Mouse (Mus musculus): ENCODE results near the gene Panx3.
A peak's percentile ranks its signal among the peaks of the same experiment; 100 is the strongest.

The Panx3 gene

GRCm38 (mm10) chr9:37669115-37669514 is at the start of gene Panx3:
TSS of gene Panx3 (minus strand) at chr9:37669235.
- no peak for DNase-seq (ENCODE audit: low spot score)

DNA sequence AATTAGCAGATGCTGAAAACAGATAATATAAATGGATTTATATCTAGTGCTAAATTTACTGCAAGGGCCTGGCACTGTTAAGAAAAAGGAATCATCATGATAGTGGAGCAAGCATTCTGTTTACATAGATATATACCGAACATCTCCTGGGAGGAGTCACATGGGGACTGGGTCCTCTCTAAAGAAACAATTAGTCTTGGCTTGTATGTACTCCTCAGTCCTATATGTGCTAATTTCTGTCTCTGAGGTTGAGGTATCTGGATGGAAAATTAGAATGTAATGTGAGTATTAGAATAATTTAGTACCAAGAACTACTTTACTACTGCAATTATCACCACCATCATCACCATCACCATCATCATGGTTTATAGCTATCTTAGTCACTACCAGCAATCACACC is 47.1 kb upstream of the Panx3 start, which contains the start of gene Olfr160:
TSS of gene Olfr160 (minus strand) at position 101 of the 400 bp plus-strand sequence.
- DNase-seq (ENCODE audit: low spot score): no peak

- peak; percentile 3 for DNase-seq (ENCODE audit: low spot score)
These were observed 21.1 kb upstream of the Panx3 start for GRCm38 (mm10) chr9:37689970-37690686.

DNA sequence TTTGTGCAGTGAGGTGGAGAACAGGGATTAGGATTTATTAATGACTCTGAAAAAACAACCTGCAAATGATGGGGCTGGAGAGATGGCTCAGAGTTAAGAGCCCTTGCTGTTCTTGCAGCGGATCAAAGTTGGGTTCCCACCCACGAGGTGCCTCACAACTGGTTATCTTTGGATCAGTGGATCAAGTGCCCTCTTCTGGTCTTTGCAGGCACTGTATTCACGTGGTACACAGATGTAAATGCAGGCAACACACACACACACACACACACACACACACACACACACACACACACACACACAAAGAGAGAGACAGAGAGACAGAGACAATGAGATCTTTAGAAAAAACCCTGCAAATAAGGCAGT is 18.9 kb upstream of the Panx3 start:
- DNase-seq (ENCODE audit: low spot score): no peak

- no peak for DNase-seq (ENCODE audit: low spot score)
These were observed 18.4 kb upstream of the Panx3 start for GRCm38 (mm10) chr9:37687288-37687940.

- no peak for DNase-seq (ENCODE audit: low spot score)
These were observed 12.1 kb upstream of the Panx3 start for GRCm38 (mm10) chr9:37681123-37681522.

- DNase-seq (ENCODE audit: low spot score): no peak
These were observed 6.3 kb upstream of the Panx3 start for GRCm38 (mm10) chr9:37675287-37675686.

DNA sequence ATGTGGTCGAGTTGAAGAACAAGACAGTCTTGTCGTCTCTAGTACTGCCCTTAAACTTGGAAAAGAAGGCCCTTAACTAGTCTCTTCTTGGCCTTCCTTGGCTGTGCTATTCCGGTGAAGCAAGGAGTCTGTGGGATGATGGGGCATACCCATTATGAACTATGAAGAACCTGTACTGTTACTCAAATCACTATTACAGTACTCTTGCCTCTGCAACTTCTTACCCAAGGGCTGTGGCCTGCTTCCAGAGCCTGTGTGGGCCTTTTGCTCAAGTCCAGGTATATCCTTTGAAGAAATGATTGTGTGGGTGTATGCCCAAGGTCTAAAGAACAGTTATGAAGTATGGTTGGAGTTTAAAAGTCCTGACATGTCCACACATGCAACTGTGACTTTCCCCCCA is 1.2 kb upstream of the Panx3 start:
- DNase-seq (ENCODE audit: low spot score): no peak

GRCm38 (mm10) chr9:37669678-37670077 is 643 bp upstream of the Panx3 start:
- no peak for DNase-seq (ENCODE audit: low spot score)

GRCm38 (mm10) chr9:37666045-37666444 is 3.0 kb downstream of the Panx3 start:
- DNase-seq (ENCODE audit: low spot score): no peak

DNA sequence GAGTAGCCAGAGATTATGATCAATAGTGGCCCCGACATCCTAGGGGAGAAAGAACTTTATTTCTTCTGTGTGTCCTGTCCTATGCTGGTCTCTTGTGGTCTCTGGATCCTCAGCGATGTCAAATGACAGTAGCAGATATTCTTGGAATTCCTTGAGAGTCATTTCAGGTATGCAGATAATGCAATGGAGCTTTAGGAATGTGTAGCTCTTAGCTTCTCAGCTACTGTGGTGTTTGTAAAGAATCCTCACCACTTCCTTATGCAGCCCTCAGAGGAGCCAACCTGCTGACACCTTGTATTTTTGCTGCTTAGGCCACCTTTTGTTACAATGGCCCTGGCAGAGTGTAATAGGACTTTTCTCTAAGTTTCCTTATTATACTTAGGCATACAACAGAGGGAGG is 4.4 kb downstream of the Panx3 start:
- DNase-seq (ENCODE audit: low spot score): no peak

- no peak for DNase-seq (ENCODE audit: low spot score)
These were observed 5.8 kb downstream of the Panx3 start for GRCm38 (mm10) chr9:37663210-37663609.

DNA sequence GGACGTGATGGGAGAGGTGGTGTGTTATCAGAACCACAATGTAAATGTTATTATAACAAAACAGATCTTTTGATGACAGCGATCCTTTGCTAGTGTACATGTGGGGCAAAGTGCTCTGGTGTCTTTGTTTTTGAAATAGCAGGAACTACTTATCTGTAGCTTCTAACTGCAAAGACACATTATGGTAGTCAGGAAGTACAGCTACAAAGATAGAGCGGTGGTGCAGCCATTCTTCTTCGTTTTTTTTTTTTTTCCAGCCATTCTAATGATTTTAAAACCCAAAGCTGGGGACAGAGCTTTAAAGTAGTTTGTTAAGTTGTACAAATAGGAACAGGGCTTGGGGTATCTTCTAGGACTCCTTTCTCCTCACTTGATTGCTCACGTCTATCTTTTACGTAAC is 9.6 kb downstream of the Panx3 start:
- DNase-seq (ENCODE audit: low spot score): no peak

DNA sequence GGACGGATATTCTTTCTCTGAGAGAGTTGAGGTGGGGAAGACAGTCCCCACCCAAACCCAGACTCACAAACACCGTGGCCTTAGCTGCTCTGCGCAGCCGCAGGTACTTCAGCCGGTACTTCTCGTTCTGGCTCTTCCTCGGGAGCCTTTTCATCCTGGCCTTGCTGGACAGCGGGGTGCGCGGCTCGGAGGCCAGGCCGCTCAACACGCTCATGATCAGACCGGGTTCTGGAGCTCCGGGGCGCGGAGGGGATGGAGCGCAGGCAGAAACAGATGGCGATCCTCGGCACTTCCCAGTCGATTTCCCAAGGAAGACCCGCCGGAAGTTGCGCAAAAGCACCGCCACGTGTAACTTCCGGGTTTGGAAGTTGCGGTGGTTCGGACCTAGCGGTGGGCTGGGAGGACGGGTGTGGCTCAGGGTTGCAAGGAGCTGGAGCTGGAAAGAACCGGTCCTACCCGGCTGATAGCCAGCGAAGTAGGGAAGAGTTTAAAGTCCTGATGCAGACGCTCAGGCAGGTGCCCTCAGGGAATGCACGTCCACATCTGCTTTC is 12.0 kb downstream of the Panx3 start, which contains the start of gene Tbrg1:
TSS of gene Tbrg1 (minus strand) at position 382 of the 551 bp plus-strand sequence.
- peak; percentile 82 for DNase-seq (ENCODE audit: low spot score)

DNA sequence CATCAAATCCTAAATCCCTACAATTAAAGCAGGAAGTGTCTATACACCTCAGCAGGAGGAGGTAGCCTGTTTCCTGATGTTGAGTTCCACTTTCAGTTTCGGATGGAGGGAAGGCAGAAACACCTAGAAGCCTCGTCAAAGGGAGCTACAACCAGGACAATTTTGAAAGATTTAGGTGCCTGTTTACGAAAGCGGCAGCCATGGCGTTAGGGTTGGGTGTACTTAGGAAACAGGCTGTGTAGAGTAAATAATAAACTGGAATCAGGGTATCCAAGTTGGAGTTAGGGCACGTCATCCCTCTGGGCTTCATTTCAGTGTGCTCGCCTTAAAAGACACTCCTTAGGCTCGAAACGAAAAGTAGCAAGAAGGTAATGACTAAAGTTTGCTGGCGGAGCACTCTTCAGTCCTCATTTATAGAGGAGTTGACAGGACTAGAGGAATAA is 12.6 kb downstream of the Panx3 start:
- DNase-seq (ENCODE audit: low spot score): peak; percentile 40

- peak; percentile 16 for DNase-seq (ENCODE audit: low spot score)
These were observed 13.1 kb downstream of the Panx3 start for GRCm38 (mm10) chr9:37655961-37656360.

DNA sequence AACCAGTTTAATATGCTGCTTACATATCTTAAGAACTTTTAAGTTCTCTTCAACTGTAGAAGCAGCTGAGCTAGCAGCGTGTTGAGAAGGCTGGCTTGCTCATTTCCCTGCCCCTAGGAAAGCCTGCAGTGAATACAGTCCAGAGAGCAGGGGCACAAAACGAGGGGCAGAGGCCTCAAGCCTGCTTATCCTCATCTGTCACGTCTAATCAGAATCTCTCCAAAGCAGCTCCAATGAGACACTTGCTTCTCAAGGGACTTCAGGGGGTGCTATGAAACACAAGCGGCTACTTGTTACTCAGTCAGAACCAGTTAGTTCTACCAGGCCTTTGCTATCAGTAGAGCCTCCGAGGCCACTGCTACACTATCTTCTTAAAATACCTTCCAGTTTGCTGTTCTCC is 15.2 kb downstream of the Panx3 start:
- DNase-seq (ENCODE audit: low spot score): no peak

DNA sequence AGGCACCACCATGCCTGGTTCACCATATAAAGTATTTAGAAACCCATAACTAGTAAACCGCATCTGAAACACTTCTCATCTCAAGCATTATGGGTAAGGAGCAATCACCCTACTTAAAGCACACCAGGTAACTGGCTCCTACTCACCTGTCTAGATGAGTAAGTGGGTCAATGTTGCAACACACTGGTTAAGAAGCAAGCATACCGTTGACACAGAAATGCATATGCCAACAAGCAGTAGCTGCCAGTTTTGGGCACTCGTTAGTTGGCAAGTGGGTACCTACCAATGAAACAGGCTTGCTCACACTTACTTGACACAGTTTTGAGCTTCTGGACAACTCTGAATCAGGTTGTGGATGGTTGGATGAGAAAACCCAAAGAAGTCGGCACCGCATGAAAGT is 18.4 kb downstream of the Panx3 start:
- DNase-seq (ENCODE audit: low spot score): no peak

DNA sequence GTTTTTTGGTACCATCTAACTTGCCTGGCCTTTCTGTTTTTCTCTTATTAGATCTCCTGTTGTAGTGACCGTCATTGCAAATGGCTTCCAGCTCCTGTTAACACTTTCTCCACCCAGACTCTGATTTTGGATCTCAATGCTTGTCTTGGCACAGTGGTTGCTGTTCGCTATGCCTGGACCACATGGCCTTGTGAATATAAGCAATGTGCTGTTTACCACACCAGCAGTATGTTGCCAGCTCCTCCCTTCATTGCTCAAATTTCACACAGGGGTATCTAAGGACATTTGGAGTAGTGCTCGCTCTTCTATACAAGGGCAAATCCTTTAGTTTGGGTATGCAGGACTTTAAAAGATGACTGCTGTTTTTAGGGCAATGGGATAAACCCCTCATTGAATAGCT is 22.8 kb downstream of the Panx3 start:
- DNase-seq (ENCODE audit: low spot score): no peak

DNA sequence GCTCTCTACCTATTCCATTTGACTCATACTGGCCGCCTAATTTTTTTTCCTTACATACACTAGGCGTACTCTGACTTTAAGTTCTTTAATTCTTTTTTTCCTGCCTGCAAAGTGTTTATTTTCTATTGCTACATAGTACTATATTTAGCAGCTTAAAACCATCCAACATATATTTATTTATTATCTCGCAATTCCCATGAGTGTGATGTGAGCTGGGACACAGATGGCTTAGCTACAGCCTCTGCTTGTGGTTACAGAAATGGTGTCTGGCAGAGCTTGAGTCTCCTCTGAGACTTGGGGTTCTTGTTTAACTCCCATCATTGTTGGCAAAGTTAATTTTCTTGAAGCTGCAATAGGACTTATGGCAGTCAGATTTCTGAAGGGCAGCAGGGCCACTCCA is 30.3 kb downstream of the Panx3 start:
- DNase-seq (ENCODE audit: low spot score): no peak

DNA sequence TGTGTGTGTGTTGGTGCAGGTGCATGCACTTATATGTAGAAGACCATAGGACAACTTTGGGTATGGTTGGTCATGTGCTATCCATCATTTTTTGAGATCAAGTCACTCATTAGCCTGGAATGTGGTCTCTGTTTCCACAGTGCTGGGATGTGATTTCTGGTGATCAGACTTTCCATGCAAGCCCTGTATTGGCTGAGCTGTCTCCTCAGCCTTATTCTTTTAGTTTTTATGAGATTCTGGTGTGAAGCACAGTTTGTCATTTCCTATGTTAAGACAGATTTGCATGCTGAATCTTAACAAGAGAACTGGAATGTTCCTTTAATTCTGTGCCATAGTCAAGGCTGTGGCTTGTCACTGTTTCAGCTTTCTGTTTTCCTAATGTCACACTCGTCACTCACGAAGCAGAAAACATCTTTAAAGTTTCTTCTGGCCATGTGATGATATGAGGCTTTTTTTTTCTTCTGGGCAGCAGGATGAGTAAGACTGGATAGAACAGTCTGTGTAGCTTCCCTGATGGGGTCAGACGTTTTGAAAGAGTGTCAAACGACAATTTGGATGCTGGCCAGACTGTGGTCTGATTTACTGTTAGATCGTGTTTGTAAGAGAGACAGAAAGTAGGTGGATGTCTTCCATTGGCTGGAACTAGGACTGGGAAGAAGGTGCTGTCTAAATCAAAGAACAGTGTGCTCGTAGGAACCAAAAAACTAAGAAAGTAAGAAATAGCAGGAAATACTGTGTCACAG is 32.1 kb downstream of the Panx3 start:
- DNase-seq (ENCODE audit: low spot score): no peak

DNA sequence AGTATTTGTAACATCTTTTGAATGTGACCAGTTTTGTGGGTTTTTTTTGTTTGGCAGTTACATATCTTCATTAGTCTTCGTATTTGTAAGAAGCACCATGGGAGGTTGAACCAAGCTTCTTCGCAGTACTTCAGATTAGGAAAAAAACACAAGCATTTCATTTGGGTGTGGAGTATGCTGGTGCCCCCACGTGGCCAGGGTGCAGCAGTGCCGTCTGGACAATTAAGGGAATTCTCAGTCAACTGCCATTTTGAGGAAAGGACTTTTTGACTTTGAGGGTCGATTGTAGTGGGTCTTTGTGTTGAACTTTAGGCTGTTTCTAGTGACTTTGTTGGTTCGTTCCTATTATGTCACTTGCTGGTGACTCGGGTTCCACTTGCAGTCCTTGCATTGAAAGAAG is 32.7 kb downstream of the Panx3 start:
- DNase-seq (ENCODE audit: low spot score): no peak

DNA sequence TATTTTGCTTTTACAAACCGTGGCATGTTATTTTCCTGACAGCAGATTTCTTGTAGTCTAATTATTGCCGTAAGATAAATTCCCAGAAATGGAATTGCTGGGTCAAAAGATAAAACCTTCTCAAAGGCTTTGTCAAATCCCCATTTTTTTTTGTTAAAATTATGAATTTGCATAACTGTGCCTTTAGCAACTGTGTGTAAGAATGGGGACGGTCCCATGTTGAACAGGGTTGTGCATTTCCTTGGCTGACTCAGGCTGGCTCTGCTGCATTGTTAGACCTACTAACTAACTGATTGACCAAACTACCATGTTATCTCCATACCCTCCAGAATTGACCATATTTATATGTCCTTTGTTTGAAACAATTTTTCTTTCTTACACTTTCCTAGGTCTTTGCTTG is 34.8 kb downstream of the Panx3 start:
- no peak for DNase-seq (ENCODE audit: low spot score)

Data from c-Kit-positive CD71-positive TER-119-positive erythroid progenitor cells, embryonic 14.5 days (primary cell).